In the genomic region with DNA sequence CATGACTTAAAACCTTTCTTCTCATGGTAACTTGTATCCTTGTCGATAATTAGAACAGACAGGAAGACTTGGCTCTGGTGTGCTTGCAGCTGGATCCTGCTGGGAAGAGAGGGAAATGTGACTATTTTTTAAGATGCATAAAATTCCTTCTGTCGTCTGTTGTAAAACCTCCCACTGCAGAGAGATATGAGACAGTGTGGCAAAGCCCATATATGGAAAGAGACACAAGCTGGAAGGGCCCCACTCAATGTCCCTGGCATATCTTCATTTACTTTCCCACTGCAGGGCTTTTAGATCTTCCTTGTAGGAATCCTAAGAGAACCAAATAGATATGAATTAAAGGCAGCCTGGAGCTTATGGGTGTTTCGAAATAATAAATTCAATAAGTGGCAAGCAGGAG, we compare ENCODE assay signal across 25 mouse cellular contexts.
DNase-seq lines count a peak whose midpoint lies in the region; ATAC-seq and TF ChIP-seq lines count a peak whose summit lies in the region.
"Had no signal": no experiment of that assay in that cellular context is flagged by ENCODE, and none has a peak within 500 bp of the region (broad histone marks: within the 10 kb centered on the region; RNA-seq: fewer than 3 reads in every experiment).

No protein-coding gene starts in this region.

- TF ChIP-seq POLR2A in heart, adult 2 months (IDR thresholded peaks at IDR 0.05; ENCODE audit: insufficient read depth, low read depth, low read length): no peak
- TF ChIP-seq POLR2A in embryonic fibroblast, embryonic 13.5 days (IDR thresholded peaks at IDR 0.05; ENCODE audit: low read depth, low read length): no peak

- TF ChIP-seq CTCF in heart, adult 2 months (IDR thresholded peaks at IDR 0.05): no peak
- no peak for TF ChIP-seq CTCF in embryonic fibroblast, embryonic 13.5 days (IDR thresholded peaks at IDR 0.05; ENCODE audit: borderline replicate concordance, insufficient read depth, low read length)

- TF ChIP-seq EP300 in heart, adult 2 months (IDR thresholded peaks at IDR 0.05; ENCODE audit: insufficient read depth, low read depth, low read length): no peak

- H3K4me1 ChIP-seq in heart, embryonic 11.5 days (ENCODE audit: control insufficient read depth, insufficient read depth, low read length): peaks cover 42% of the 10 kb centered on the region
- peaks cover 2% of the 10 kb centered on the region; the same call in 1 of the 2 replicates for H3K4me1 ChIP-seq in heart, adult 2 months (ENCODE audit: control insufficient read depth, insufficient read depth, low read length)
- H3K4me1 ChIP-seq in embryonic fibroblast, embryonic 13.5 days (ENCODE audit: control insufficient read depth, insufficient read depth, low read length): peaks cover 3% of the 10 kb centered on the region
- H3K4me1 ChIP-seq: embryonic facial prominence, embryonic 15.5 days; forebrain, embryonic 10.5 days; liver, embryonic 13.5 days had no signal

- H3K9ac ChIP-seq in heart, embryonic 11.5 days (ENCODE audit: low read depth, low read length): no peak overlapping the region
- no peak overlapping the region for H3K9ac ChIP-seq in heart, adult 2 months (ENCODE audit: low read depth, low read length)
- H3K9ac ChIP-seq: embryonic facial prominence, embryonic 15.5 days; hindbrain, embryonic 15.5 days; liver, embryonic 13.5 days had no signal

- H3K27me3 ChIP-seq in heart, embryonic 11.5 days (ENCODE audit: control insufficient read depth, insufficient read depth, low read length): no peaks in the 10 kb centered on the region
- no peaks in the 10 kb centered on the region for H3K27me3 ChIP-seq in heart, adult 2 months (ENCODE audit: control insufficient read depth, insufficient read depth, low read length)
- H3K27me3 ChIP-seq: embryonic facial prominence, embryonic 15.5 days had no signal

- 0 out of 2 replicates have a peak overlapping the region, but pooled peaks have one; percentile 29 for H3K27ac ChIP-seq in heart, embryonic 11.5 days (ENCODE audit: low read depth, low read length)
- H3K27ac ChIP-seq in heart, adult 2 months: no peak overlapping the region
- H3K27ac ChIP-seq in embryonic fibroblast, embryonic 13.5 days (ENCODE audit: insufficient read depth, low read length): peak overlapping the region; percentile 77
- H3K27ac ChIP-seq: embryonic facial prominence, embryonic 15.5 days; forebrain, embryonic 10.5 days; gastrocnemius, adult 2 months; hindbrain, embryonic 15.5 days; layer of hippocampus, adult 2 months; liver, embryonic 13.5 days; macrophage; stomach, postnatal 0 days had no signal

- 50% methylated on average over 3 of the region's 3 CpGs for WGBS in heart, embryonic 11.5 days (ENCODE audit: insufficient replicate concordance)
- 44% methylated on average over 3 of the region's 3 CpGs for WGBS in heart, adult 2 months

- intact Hi-C loops in heart, adult 2 months (cut with DNase I): loop anchor here (5.0 kb wide), 1 partner anchor 104 kb away; no protein-coding TSS in a partner anchor

- no peak overlapping the region; the same call in 1 of the 2 replicates for H3K4me2 ChIP-seq in heart, embryonic 11.5 days
- H3K4me2 ChIP-seq: embryonic facial prominence, embryonic 15.5 days; hindbrain, embryonic 15.5 days; liver, embryonic 13.5 days had no signal

- no peak for ATAC-seq in heart, embryonic 11.5 days (replicated peaks; ENCODE audit: insufficient number of reproducible peaks, low FRiP score, low TSS enrichment)
- ATAC-seq in erythroid progenitor cell, adult 5-6 weeks (replicated peaks; ENCODE audit: low FRiP score, poor library complexity, severe bottlenecking): no peak
- ATAC-seq: midbrain, embryonic 16.5 days had no signal

- no peak overlapping the region for H3K4me3 ChIP-seq in heart, embryonic 11.5 days (ENCODE audit: low read depth, low read length)
- H3K4me3 ChIP-seq in heart, adult 2 months: no peak overlapping the region
- H3K4me3 ChIP-seq in embryonic fibroblast, embryonic 13.5 days (ENCODE audit: insufficient read depth, low read length): no peak overlapping the region
- H3K4me3 ChIP-seq: embryonic facial prominence, embryonic 15.5 days; forebrain, embryonic 10.5 days; gastrocnemius, adult 2 months; hindbrain, embryonic 15.5 days; layer of hippocampus, adult 2 months; liver, embryonic 13.5 days; myocyte had no signal

- DNase-seq in heart, adult 2 months: no peak
- DNase-seq in layer of hippocampus, adult 18-20 months (ENCODE audit: low spot score in 2 of 2): peak; percentile 8 to 18
- DNase-seq in layer of hippocampus, postnatal 36 days: no peak
- DNase-seq in Muller cell, postnatal 12 days (ENCODE audit: inconsistent ontology term): peak; percentile 38
- DNase-seq: adrenal gland, postnatal 10 days; cerebellum, adult 2 months; cerebellum, postnatal 25 days; embryo, embryonic 11 days; gastrocnemius, adult 2 months; heart, postnatal 4 days; kidney, adult 11 months; kidney, postnatal 10 days; liver, embryonic 13.5 days; lung, adult 2 months had no signal

- no peaks in the 10 kb centered on the region for H3K36me3 ChIP-seq in heart, embryonic 11.5 days (ENCODE audit: control insufficient read depth, insufficient read depth, low read length)
- no peaks in the 10 kb centered on the region for H3K36me3 ChIP-seq in heart, adult 2 months (ENCODE audit: control insufficient read depth, insufficient read depth, low read length)
- H3K36me3 ChIP-seq: embryonic facial prominence, embryonic 15.5 days; forebrain, embryonic 10.5 days; hindbrain, embryonic 15.5 days; liver, embryonic 13.5 days had no signal

- no peaks in the 10 kb centered on the region for H3K79me2 ChIP-seq in heart, adult 2 months (replicated peaks; ENCODE audit: control insufficient read depth, insufficient read depth, low read length)

- H3K9me3 ChIP-seq in heart, embryonic 11.5 days (replicated peaks; ENCODE audit: control insufficient read depth, low read length): no peaks in the 10 kb centered on the region
- H3K9me3 ChIP-seq: embryonic facial prominence, embryonic 15.5 days; forebrain, embryonic 10.5 days; hindbrain, embryonic 15.5 days; liver, embryonic 13.5 days had no signal

Comparison
In these comparisons a context has a peak if more than half of its experiments do, and no peak if none do; other contexts are left out.
1. DNase-seq: peak in layer of hippocampus, adult 18-20 months (2 of 2) and Muller cell, postnatal 12 days (single experiment); none in heart, adult 2 months (0 of 2) and layer of hippocampus, postnatal 36 days (0 of 2).